Mouse (Mus musculus) heart, adult 8-10 months (tissue): ENCODE results near the gene Map3k5. TPM values are rescaled to one million over a fixed set of nuclear protein-coding genes. Genes with fewer than 3 reads are reported as not detected.
A peak's percentile ranks its signal among the peaks of the same experiment; 100 is the strongest.

ENCODE experiments used
- DNase-seq: peaks from one replicate; pipeline ENCODE4 v3.0.0; 2022; ENCODE audit warnings: low spot score
- total RNA-seq, 4 experiments: library from RNA; stranded (reverse); gene quantifications; 2 replicates each; pipeline ENCODE4 v1.2.4; 2022

The Map3k5 gene
- total RNA-seq, 4 experiments from 2014 or later, result 39.6 to 45.7 (median 40.9) TPM

DNA sequence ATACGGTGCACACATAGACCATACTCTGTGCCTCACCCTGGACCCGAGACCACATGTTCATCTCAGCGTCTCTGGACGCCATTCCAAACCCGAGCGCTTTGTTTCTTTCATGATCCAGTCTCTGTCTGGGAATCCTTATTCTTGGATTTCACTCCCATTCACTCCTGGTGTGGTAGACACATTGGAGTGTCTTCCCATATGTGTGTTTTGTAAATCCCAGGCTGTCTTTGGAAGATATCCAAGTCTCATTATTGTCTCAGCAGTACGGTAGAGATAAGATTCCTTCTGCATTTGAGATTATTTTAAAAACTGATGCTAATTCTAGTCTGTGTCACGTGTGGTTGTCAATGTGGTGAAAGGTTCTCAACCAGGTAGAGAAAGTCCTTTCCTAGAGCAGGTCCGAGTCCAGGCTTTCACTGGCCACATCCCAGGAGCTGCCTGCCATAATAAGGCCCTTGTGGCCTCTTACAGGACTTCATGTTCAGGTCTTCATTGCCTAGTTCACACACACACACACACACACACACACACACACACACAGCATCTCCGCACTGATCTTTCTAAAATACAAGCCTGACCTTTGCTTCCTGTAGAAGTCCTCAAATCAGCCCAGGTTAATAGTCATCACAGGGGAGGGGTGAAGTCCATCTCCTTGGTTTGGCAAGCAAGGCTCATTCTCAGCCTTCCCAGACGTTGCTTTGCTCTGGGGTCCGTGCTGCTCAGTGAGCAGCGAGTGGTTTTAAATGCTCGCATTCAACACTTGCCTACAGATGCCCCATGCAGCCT is 122.8 kb downstream of the Map3k5 start:
- DNase-seq, result no peak

- DNase-seq, result no peak
These were observed 123.8 kb downstream of the Map3k5 start for GRCm38 (mm10) chr10:20058031-20058430.

GRCm38 (mm10) chr10:20058841-20059240 is 124.6 kb downstream of the Map3k5 start:
- DNase-seq, result peak; percentile 46

GRCm38 (mm10) chr10:20060320-20060970 is 126.2 kb downstream of the Map3k5 start:
- DNase-seq, result no peak

DNA sequence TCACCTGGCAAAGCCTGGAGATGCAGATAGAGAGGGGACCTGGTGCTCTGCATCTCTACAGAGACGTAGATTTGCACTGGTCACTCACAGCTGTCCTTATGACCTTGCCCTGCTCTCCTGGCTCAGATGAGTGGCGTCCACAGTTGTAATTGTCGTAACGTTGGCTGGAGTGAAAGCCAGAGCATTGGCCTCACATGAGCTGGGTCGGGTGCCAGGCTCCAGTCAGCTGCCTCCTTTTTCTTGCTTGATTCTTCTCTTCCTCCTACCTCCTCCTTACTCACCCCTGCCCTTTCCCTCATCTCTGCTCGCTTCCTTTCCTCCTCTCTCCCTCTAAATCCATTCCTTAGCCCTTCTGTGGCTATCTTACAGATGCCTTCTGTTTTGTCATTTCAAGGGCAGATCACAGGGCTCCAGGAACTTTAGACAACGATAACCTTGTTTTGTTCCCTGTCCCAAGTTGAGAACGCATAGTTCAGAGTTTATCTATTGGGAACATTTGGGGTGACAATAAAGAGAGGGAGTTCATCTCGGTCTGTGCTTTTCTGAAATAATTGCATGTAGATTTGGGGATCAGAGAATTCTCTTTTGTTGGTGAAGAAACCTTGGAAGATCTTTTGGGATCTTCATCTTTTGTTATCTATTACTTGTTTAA is 130.4 kb downstream of the Map3k5 start:
- peak; percentile 44 for DNase-seq

DNA sequence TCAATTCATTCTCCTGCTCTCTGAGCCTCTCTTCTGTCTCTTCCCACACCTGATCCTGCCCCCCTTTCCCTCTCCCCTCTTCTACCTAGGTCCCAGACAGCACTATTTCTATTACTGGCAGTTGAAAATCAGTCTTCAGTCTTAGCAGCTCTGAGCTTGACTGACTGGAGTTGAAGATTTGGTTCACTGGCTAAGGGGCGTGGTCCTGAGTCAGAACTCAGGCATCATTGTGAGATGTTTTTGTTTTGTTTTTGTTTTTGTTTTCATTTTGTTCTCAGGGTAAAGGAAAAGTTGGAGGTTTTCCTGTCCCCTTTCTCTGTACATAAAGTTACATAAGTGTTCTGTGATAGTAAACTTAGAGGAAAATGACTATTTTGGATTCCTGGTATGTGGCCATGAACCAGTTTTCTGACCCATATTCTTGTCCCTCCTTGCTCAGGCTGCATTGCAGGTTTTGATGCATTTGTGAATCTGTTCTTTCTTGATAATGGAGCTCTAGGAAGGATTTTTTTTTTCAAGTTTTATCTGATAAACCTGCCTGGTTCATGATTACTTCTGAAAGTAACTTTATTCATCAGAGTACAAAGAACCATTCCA is 131.9 kb downstream of the Map3k5 start:
- no peak for DNase-seq

DNA sequence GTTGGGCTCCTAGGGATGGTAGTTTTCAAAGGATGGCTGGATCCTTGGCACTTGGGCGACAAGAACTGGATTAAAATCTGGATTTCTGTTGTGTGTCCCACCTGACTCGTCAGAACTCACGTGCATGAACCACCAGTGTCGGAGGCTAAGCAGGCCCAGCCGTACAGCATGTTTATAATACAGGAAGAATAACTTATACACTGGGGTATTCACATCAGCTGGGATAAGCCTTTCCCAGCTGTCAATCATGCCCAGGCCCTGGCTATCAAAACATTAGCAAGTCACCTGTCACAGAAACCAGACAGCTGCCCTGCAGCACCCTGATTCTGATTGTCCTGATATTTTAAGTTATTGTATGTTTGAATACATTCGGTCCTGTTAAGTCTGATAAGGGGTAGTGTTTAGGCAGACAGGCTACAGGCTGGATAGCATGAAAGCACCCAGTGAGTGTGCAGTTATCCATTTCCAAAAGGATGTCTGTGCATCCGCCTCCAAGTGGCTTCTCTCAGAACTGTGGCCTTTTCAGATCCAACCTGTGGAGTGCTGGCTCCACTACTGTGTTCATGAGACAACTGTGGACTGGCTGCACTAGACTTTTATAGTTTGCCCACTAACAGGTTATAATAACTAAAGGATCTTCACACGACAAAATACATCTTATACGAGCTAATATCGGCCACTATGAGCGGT is 135.6 kb downstream of the Map3k5 start:
- no peak for DNase-seq

- no peak for DNase-seq
These were observed 136.4 kb downstream of the Map3k5 start for GRCm38 (mm10) chr10:20070576-20071109.

- DNase-seq, result peak; percentile 62
These were observed 137.4 kb downstream of the Map3k5 start for GRCm38 (mm10) chr10:20071716-20072115.

DNA sequence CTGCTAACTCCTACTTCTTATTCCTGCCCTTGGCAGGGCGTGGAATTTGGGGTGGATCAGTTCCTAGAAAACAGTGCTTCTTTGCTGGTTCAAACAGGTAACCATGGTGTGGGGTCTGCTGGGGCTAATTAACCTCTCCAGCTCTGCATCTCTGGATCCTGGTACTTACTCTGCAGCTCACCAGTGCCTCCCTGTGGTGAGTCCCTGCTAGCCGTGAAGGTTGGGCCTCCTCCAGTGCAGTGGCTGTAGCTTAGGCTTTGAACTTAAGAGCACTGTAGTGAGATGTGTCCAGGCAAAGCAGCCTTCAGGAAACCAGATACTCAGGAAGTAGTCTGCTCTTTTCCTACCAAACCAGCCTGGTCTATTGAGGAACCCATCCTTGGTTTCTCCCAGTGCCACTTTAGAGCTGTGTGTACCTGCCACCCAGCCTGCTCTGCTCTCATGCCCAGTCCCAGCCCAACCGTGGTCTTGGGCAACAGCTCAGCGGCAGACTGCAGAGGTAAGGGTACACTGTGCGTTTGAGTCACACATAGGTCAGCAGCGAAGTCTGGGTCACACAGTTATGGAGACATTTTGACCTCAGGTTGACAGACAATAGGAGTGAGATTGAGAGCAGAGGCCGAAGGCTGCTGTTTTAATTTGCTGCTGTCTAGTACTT is 139.1 kb downstream of the Map3k5 start:
- peak; percentile 71 for DNase-seq

DNA sequence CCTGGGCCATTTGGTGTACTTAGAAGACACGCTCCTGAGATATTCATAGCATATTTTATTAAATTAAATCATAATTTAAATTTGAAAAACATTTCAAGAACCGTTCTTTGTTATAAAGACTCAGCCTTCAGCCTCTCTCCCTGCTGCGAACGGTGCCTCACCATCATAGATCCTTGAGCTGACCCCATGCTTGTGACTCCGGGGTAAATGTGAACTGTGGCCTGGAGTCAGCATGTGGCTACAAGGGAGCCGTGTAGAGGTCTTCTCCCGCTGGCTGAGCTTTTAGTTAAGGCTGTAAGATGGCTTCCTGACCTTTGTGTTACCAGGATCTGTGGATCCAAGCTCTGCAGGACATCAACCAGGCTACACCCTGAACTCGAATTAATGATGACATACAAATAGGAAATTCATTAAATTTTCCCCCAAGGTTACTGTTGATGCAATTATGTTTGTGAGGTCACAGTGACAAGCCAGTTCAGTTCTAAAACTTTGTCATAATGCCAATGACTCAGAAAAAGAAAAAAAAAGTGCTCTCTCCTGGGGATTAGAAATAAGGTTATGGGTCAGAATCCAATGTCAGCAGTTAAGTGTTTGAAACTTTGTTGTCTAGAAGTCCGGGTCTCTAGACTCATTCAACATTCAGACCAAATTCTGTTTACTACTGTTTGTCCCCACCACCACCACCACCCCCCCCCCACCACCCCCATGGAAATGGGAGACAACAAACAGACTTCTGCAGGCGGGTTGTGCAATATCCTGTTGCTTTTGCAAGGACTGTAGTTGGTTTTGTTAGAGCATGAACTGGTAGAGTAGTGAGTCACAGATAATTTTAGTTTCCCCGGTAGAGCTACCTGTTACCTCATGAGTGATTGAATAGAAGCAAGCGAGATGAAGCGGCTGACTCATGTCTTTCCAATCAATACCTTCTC is 142.5 kb downstream of the Map3k5 start:
- DNase-seq, result peak; percentile 55

DNA sequence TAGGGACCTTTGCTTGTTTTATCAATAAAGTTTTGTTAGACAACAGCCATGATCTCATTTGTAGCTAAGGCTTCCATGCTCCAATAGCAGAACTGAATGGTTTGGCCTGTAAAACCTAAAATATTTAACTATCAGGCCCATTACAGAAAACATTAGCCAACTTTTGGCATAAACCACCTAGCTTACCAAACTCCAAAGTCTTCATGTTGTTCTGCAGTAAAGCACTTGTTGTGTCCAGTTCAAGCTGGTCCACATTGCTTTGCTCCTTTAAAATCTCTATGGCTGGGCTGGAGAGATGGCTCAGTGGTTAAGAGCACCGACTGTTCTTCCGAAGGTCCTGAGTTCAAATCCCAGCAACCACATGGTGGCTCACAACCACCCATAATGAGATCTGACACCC is 144.1 kb downstream of the Map3k5 start:
- DNase-seq, result no peak

DNA sequence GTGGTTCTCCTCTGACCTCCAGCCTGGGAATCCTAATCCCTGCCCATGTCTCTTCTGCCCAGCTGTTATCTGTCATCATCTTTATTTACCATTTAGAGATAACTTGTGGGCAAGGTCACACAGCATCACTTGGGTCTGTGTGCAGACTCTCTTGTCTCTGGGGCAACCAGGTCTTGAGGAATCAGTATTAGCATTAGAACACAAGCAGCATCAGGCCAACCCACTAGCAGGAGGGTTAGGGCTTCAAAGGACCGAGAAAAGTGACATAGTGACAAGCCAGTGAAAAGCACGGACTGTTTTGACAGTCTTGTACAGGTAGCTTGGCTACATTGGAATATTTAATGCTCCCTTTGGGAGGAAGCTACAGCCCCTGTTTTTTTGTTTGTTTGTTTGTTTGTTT is 153.6 kb downstream of the Map3k5 start:
- DNase-seq, result no peak

DNA sequence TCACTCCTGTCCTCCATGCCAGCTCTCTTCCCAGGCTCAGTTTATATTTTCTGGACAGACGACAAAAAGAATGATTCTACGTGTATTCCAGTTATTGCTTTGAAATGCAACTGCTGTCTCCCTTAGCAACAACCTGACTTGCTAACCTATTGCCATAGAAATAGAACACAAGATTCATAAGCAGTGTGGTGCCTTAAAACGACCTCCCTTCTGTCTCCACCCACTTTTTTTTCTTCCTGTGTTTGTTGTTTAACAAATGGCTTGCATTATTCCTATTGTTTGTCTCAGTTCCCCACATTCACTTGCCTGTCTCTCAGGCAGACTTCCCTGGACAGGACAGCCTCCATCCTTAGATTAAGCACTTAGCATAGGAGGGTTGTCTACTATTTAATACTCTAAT is 154.8 kb downstream of the Map3k5 start:
- DNase-seq, result no peak

GRCm38 (mm10) chr10:20090171-20090570 is 155.9 kb downstream of the Map3k5 start:
- no peak for DNase-seq

DNA sequence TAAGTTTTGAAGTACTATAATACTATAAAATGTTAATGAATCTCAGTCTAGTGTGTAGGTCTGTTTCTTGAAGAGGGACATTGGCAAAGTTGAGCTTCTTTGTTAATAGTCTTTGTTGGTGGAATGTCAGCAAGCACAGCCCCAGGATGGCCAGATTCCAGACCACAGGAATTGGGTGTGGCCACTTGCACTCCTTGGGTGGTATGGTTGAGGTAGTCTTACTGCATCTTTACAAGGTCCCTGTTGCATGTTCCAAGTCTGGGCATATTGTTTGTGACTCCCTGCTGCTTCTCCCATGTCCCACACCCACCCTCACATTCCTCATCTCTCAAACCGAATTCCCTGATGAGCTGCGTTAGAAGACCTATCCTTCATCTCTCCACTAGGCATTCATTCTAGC is 157.1 kb downstream of the Map3k5 start:
- no peak for DNase-seq

GRCm38 (mm10) chr10:20092371-20092770 is 158.1 kb downstream of the Map3k5 start:
- DNase-seq, result no peak

GRCm38 (mm10) chr10:20101456-20101855 is 167.2 kb downstream of the Map3k5 start:
- DNase-seq, result no peak

DNA sequence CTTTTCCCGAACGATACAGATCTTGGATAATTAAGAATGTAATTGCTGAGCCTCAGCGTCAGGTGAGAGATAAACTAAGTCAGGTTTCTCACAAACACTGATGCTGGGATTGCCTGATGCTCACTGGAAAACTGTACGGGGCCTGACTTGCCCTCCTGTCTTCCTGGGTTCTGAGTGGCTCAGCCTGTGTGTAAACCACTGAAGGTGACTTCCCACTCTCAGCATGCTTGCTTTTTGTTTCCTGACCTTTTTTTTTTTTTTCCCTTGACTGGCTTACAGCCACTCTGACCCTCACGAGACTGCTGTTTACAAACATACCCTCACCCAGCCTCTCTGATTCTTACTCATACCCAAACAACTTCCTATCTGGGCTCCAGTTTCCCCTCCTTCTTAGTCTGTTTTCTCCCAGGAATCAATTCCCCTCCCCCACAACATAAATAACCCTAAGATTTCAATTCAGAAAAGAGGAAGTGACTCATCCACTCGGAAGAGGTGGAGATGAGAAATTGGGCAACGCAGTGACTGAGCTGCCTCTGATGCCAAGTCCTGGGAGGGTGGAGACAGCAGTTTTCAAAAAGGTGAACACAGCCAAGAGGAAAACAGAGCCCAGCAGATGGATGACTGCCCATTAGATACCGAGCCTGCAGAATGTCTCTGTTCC is 170.1 kb downstream of the Map3k5 start:
- peak; percentile 95 for DNase-seq
